Mouse (Mus musculus) embryo, embryonic 10.5 days (tissue): ENCODE data around the gene Iqcf3.
"Not testable (repeated sequence)": the region's sequence is repeated elsewhere in the genome, so short reads cannot be mapped to it uniquely, and the experiment has no call there.

Source experiments
- DNase-seq: peaks from one replicate; pipeline ENCODE4 v3.0.0-alpha.2; 2015; ENCODE audit warnings: low spot score

The Iqcf3 gene

DNA sequence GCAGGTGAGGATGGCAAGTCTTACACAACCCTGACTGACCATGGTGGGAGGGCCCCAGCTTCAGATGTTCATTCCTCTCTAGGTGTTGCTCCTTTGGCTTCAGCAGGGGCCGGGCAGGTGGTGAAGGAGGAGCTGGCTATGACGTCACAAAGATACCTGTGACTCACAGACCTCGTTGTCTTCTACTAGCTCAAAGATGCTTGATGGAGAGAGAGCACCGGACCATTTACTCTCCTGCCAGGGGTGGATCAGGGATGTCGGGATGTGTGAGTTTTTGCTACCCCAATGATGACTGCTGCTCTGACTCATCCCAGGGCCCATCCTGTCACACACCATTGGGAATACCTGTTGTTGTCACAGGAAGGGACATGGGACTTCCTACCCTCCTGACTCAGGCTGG, at the start of gene Iqcf3:
Gene Iqcf3, minus strand, starts transcription at position 101 of the 400 bp plus-strand sequence.
- DNase-seq, result no peak

DNA sequence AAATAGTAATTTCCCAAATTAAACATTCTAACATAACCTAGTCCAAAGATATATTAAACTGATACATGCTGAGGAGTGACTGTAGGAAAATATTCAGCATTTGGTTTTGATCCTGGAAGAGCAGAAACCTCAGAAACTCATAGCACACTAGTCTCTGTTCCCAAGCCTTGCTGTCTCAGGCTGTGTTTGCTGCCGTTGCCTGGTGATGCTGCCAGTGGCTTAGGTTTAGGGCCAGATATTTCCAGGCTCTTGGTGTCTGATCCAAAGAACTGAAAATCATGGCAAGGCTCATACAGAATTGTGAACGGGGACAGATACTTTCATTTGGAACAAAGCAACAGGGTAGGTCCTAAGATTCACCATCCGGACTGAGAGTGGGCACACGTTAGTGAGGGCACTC, 49.3 kb upstream of the Iqcf3 start:
- DNase-seq, result no peak

DNA sequence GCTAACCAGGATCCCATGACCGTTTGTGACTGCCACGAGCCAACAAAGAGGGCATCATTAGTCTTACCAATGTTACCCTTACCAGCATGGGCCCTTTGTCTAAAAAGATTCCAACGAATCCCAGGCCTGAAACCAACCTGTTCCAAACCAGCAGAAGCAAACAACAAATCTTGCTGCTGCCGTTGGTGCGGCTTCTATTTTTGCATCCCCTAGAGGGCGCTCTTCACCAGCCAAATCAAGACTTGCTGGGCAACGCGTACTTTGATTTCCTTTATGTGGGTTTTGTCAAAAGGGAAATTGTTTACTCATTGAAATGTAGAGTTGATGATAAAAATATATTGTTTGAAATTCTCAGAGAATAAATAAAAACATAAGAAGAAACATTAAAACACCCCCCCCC, 39.1 kb upstream of the Iqcf3 start:
- DNase-seq, result peak; percentile 78

DNA sequence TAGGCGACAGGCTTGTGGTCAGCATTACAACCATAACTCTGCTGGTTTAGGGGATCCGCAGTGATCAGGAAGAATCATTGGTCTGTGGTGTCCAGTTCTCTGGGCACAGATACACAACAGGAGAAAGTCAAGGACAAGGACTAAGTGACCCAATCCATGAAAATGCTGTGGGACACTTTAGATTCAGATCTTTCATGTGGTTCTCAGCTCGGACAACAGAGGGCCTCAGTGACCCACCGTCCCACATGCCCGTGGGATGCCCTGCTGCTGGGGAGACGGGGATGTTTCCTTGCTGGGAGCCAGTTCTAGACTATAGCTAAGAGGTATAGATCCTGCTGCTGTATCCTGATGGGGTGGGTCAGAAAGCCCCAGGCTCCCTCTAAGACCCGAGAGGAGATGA, 37.0 kb upstream of the Iqcf3 start:
- peak; percentile 9 for DNase-seq

DNA sequence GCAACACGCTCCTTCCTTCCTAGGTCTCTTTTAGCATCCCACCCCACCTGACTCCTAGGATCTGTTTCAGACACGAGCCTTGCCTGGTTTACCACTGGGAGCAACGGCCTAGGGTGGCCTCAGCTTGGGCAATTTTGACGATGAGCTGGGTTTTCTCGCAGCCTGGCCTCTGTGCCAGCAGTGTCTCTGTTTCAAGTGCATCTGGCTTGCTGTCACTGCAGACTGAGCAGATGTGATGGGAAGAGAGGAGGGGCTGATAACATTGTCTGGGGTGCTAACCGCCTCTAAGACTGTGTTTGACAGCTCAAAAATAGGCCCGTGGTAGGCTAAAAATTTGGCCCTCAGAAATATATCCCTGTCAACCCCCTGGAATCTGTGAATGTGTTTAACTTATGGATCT, 34.4 kb upstream of the Iqcf3 start:
- no peak for DNase-seq

DNA sequence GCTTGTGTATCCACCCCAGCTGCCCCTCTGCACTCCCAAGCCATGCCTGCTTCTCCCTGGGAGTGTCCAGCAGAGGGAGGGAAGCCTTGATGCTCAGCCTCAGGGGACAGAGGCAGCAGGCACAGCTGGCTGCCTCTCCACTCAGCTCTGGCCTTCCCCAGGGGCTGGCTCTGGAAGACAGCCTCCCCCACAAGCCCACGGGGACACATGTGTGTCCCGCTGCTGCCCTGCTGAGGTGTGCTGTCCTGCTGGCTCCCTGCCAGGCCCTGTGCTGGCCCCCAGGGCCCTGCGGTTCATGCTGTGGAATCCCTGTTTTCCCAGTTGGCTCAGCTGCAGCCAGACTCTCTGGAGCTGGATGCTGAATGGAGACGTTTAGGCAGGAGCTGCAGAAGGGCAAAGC, 34.0 kb upstream of the Iqcf3 start:
- not testable (repeated sequence) for DNase-seq

DNA sequence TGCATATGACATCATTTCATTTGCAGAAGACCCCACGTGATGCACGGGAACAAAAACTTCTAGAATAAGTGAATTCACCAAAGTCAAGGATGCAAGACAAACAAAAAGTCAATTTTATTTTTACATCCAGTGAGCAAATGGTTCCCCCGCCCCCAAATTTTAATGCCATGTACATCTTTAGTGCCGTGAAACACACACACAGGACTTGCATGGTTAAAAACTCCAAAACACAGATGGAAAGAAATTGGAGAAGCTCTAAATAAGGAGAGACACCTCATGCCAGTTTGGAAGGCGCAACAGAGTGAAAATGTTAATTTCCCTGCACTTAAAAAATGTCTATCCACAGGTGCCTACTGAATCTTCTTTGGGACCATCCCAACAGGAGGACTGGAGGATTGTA, 30.7 kb upstream of the Iqcf3 start:
- DNase-seq, result no peak

DNA sequence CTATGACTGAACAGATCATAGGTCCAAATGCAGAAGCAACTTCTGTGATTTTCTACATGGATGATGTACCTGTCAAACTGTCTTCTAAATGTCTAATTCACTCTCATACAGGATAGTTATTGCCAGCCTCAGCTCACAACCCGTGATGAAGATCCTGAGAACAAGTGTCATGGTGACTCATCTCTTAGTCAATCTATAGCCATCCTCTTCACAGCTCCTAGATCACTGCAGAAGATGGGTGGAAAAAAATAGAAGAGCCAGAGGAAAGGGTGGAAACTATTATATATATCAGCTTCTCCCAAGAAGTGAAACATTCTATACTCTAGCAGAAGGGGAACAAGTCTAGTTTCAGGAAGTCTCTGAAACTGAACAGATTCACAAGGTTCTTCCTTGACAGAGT, 21.1 kb upstream of the Iqcf3 start:
- no peak for DNase-seq

DNA sequence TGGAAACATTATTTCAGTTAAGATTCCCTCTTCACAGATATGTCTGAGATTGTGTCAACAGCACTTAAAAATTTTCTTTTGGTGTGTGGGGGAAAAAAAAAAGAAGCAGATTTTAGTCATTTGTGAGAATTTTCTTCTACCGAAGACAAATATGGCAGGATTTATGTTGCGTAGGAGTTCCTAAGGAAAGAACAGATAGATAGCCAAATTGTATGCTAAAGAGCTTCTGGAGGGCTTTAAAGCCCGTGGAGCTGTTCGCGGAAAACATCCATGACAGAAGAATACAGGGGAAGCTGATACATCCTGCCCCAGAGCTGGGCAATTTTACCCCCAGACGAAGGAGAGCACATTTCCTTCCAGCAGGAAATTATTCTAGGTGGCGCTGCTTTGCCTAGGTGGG, 18.6 kb upstream of the Iqcf3 start:
- DNase-seq, result no peak

DNA sequence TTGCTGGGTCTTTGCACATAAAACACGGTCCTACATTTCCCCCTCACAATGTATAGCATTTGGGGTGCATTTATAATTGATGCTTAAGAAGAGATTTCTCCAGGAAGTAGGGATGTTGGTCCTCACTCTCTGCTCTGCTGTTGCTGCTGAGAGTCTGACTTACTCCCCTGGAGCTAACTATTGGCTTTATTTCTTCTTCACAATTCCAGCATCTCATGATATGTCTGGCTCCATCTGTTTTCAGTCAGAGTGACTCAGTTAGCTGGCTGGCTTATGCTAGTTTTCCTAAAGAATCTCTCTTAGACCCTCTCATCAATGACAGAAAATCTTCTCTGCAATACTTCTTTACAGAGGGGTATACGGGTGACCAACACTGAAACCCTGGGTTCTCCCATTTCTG, 14.7 kb upstream of the Iqcf3 start:
- no peak for DNase-seq

DNA sequence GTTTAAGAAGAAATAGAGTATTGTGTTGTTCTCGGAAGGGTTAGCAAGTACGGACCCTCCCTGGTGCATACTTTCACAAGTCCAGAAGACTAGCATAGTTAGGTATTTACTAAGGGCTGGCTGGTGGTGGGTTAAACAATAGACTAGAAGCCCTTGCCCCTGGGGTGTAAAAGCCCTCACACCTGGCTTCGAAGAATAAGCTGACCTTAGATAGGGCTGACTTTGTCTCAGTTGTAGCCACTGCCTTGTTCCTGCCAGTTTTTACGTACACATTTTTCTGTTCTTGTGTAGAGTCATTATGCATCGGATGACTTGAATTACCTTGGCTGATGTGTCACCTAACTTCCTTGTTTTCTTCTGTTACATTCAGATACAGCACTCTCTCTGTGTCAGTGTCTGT, 11.9 kb upstream of the Iqcf3 start:
- DNase-seq, result no peak

DNA sequence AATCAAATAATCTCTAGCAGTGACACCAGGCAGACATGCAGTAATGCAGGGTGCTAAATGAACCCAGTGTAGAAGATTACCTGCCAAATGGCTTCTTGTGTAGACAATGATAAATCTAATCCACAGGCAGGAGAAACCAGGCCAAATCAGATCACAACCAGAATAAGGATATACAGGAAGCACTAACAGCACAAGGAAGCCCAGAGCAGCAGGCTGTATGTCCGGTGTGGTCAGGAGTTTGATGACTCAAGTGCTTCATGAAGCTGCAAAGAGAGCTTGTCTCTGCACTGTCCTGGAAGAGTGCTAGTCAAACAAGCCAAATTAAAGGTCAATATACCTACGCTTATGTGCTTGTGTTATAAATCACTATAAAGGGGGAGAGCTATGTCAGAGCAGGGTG, 10.8 kb upstream of the Iqcf3 start:
- DNase-seq, result no peak

DNA sequence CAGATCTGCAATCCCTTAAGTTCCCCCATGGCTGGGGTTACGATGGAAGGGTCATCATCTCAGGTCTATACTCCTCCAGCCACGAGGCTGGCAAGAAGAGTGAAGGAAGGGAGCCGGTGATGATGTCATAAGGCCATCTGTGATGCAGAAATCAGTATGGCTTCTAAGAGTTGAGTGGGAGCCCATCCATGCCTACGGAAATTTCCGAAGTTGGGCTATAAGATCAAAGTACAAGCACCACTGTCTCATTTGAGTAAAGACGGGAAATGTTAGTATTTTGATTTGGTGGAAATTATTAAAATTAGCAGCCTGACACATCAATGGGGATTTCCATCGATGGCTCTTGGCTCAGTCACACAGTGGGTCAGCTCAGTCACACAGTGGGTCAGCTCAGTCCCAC, 9.5 kb upstream of the Iqcf3 start, which contains the start of gene Iqcf4:
Gene Iqcf4, minus strand, starts transcription at position 101 of the 400 bp plus-strand sequence.
- DNase-seq, result no peak

DNA sequence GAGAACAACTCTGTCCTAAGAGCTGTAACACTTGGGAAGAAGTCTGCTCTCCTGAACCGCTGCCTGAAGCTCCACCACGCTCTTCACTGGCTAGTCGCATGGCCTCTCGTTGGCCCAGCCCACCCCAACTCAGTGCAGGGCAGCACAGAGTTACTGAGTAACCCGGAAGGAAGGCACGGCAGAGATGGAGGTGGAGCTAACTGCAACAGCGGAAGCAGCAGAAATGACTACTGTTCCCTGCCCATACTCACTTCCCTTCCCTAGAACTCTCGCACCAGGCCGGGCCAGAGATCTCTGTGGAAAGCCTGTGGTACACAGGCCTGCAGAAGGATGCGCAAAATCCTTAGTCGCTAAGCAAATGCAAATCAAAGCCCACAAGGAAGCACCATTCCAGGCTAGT, 5.0 kb upstream of the Iqcf3 start:
- no peak for DNase-seq

DNA sequence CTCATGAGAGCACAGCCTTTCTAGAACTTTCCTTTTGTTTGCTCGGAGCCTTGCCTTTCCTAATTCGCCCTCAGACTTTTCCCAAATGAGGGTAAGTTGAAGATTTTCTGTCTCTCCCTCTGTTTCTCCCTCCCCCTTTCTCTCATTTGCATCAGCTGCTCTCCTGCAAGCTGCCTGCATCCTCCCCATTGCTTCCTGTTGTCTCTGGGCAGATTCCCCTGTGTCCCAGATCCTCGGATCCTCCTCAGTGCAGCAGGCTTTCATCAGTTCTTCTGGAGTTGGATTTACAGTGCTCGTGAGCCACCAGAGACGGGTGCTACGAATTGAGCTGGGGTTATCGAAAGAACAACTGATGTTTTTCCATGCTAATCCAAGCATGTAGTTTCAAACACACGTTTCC, 2.6 kb upstream of the Iqcf3 start:
- DNase-seq, result no peak

DNA sequence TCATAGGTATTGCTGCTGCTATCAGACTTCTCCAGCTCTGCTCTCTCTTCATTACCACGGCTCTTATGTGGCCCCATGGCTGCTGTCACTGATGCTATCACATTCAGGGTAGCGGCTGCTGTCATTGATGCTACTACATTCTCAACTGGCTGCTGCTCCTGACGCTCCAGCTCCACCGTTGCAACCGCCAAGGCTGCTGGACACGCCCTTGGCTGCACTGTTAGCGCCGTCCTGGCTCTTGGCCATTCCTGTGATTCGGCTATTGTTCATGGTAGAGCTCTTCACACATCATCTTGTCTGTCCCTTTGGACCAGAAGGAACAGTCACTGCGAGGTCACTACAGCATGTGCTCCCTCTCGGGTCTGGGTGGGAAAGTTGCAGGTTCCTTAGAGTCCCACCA, 860 bp upstream of the Iqcf3 start:
- no peak for DNase-seq

DNA sequence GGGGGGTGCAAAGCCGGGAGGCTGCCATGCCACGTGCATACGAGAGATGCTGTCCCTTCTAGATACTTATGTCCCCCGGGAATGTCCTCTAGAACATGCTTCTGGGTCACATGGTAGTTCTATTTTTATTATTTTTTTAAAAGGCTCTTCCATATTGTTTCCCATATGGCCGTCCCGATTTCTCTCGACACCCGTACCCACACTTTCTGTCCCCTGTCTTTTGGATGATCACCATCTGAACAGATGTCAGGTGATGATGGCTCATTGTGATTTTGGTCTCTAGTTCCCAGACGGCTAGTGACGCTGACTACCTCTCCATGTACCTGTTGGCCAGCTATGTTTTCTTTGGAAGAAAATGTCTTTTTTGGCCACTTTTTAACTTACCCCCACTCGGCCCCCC, 26.5 kb downstream of the Iqcf3 start:
- DNase-seq, result no peak

DNA sequence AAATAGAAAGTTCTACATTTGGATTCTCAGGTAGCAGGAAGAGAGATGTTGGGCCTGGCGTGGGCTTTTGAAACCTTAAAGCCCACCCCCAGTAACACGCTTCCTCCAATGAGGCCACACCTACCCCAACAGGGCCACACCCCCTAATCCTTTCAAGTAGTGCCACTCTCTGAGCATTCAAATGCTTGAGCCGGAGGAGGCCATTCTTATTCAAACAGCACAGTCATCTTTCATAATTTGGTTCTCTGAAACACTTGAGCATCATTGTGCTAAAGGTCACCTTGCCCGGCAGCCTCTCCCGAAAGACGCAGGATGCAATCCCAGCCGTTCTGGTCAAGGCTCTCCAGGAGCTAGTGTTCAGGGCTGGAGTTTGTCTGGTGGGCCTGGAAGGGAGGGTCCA, 27.1 kb downstream of the Iqcf3 start:
- DNase-seq, result no peak

DNA sequence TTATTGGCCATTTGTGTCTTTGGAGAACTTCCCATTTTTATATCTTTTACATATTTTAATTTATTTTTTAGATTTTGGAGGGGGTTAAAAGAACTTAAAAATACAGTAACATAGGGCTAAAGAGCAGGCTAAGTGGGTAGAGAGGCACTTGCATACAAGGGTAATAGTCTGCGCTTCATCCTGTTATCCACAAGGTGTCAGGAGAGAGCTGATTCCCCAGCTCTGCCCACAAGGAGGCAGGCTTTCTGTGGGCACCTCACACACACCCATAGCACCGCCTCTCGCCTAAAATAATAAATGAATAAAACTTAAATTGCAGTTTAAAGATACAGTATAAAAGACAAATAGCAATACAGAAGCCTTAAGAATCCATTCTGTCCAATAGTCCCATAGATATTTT, 29.6 kb downstream of the Iqcf3 start:
- DNase-seq, result peak; percentile 73

DNA sequence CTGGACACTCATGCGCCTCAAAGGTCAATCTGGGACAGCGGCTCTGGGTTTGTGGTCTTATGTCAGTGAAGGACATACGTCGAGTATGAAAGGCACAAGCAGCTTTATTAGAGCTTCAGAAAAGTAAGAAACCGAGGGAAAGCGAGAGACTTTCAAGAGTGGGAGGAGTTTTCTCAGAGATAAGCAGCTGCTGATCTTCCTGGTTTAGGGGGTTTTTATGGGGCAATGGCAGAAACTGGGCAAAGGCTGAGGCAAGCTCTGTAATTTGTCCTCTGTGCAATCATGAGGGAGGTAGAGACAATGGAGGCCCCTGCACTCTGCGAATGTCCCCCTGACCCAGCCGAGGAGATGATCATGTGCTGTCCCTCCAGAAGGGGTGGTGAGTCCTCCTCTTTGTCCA, 41.5 kb downstream of the Iqcf3 start:
- no peak for DNase-seq

DNA sequence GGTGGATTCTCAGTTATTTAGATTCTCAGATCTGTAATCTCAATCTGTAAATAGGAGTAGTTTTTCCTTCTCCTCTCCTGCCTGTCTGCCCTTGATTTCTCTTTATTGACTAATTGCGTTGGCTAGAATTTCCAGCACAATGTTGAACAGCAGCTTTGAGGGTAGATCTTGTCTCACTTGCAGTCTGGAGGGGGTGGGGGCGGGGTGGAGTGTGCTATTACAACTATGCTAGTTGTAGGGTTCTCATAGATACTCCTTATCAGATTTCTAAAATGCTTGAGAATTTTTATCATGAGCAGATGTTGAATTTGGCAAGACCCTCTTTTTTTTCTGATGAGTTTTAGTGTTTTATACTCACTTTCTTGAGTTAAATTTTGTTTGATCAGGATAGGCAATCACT, 42.0 kb downstream of the Iqcf3 start:
- DNase-seq, result no peak

DNA sequence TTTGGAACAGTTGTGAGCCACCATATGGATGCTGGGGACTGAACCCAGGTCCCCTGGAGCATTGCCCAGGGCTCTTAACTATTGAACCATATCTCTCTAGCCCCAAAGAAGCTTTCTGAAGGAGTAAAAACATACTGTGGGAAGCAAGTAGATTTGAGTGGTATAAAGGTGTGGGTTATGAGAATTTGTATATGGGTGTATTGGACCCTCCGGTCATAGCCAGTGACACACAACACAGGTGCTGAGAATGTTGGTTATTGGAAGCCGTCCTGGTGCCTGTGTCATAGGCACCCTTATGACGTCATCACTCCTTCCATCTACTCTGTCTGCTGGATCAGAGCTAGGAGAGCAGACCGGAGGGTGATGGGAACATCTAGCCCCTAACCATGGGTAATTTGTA, 47.2 kb downstream of the Iqcf3 start, which contains the start of gene Iqcf5:
Gene Iqcf5, plus strand, starts transcription at position 301 of the 400 bp plus-strand sequence.
- DNase-seq, result no peak

DNA sequence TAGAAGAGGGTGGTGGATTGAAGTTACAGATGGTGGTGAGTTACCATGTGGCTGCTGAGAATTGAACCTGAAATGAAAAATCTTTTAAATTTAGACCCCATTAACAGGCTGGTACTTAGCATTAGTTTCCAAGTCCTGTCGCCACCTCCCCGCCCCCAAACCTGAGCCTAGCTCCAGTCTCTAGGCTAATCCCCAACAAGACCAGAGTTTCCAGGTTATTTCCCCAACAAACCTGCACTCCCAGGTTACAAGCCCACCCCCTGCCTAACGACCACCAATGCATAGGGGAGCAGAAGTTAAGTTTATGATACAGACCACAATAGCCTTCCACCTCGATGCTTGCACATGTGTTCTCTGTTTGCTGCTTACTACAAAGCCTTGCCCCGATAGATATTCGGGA, 47.9 kb downstream of the Iqcf3 start:
- DNase-seq, result no peak

DNA sequence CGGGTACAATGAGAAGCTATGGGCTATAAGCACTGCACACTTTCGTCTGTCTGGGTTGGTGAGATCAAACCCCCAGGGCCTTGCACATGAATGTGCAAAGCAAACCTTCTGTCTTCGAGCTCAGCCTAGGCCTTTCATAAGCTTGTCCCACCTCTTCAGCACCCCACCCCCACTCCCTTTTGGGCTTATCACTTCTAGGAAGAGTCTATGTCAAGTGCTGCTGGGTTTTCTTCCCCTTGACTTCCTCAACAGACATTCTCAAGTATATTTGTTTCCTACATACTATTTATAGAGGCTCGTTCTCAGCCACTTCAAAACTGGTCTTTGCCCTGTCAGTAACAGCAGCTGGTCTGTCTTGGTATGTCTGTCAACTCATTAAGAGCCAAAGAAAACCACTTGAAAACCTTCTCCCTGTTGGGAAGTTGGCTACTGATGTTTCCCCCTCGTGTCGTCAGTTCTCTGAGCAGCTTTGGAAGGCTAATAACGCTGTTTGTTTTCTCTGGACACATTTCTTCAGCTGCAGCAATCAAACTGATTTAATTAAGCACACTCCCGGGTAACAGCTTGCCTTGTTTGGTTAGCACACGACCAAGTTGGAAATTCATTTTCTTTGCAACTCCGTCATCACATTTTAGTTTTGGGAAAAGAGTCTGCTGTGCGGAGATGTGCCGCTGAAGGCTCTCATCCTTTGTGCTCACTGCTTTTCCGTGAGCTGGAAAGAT, 48.5 kb downstream of the Iqcf3 start:
- no peak for DNase-seq

DNA sequence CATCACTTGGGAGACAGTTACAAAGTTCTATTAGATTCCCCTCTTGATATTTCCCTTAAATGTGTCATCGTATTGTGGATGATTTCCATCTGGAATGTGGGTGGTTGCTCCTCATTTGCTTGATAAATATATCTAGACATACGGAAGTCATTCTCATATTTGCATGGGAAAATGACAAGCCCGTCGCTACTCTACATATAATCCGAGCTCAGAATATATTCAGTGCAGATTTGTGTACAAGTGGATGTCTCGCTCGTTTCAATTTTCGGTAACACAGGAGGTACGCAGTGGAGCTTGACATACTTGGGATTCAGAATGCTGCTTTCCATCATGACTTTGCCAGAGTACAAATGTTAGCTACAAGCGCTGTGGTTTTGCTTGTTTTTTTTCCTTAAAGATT, 52.1 kb downstream of the Iqcf3 start:
- no peak for DNase-seq
